Mouse (Mus musculus) intestine, embryonic 16.5 days (tissue): ENCODE data around the gene Spon1. TPM values are rescaled to one million over a fixed set of nuclear protein-coding genes. Genes with fewer than 3 reads are reported as not detected.

Experiments
- ATAC-seq: fragments of 200-750 bp; cut with Nextera tagmentation; 2 replicates; pipeline ENCODE4 v1.8.0; 2017; ENCODE audit warnings: moderate TSS enrichment, moderate library complexity
- H3K27ac ChIP-seq: fragments of 300-500 bp; sonication (generic); 2 replicates; pipeline ENCODE4 v1.5.1; 2014; ENCODE audit warnings: mild to moderate bottlenecking, low read length
- H3K27me3 ChIP-seq: fragments of 300-500 bp; sonication (generic); replicated peaks from 2 replicates; pipeline ENCODE4 v1.6.1; 2014; ENCODE audit warnings: low read length, control low read depth, mixed read lengths; ENCODE audit not compliant: control insufficient read depth, insufficient read depth
- H3K36me3 ChIP-seq: fragments of 300-500 bp; sonication (generic); 2 replicates; pipeline ENCODE4 v1.6.1; 2014; ENCODE audit warnings: low read length, control low read depth; ENCODE audit not compliant: control insufficient read depth, insufficient read depth
- H3K4me1 ChIP-seq: fragments of 300-500 bp; sonication (generic); 2 replicates; pipeline ENCODE4 v1.6.1; 2014; ENCODE audit warnings: low read length, control low read depth, mixed read lengths; ENCODE audit not compliant: control insufficient read depth, insufficient read depth
- H3K4me2 ChIP-seq: fragments of 300-500 bp; sonication (generic); 2 replicates; pipeline ENCODE4 v1.6.1; 2014; ENCODE audit warnings: low read depth, low read length, control low read depth
- H3K4me3 ChIP-seq: fragments of 300-500 bp; sonication (generic); 2 replicates; pipeline ENCODE4 v1.5.1; 2014; ENCODE audit warnings: mild to moderate bottlenecking, low read length
- H3K9ac ChIP-seq: fragments of 300-500 bp; sonication (generic); 2 replicates; pipeline ENCODE4 v1.6.1; 2014; ENCODE audit warnings: low read depth, low read length
- H3K9me3 ChIP-seq: fragments of 300-500 bp; sonication (generic); 2 replicates; pipeline ENCODE4 v1.6.1; 2016; ENCODE audit warnings: low read length, control low read depth; ENCODE audit not compliant: control insufficient read depth
- WGBS: fragments of 180-500 bp; shearing (Covaris S2); extraction: QIAGEN DNeasy Blood & Tissue Kit; methylation state at CpG from one replicate; pipeline ENCODE4 v1.1.7; 2014; 5-methylcytosine and 5-hydroxymethylcytosine counted together
- polyA plus RNA-seq: library from polyadenylated mRNA; unstranded; fragments of >200 nt; fragmentation: Nextera tagmentation; extraction: Ambion mirVana; gene quantifications from 2 replicates; pipeline ENCODE4 v1.2.1, GENCODE M21; 2015

Spon1 gene
- polyA plus RNA-seq, 1 experiment from 2014 or later = 8.9 TPM

GRCm38 (mm10) chr7:113903939-113904338 lies 138.1 kb downstream of the Spon1 start:
- no peak overlapping the region for H3K4me3 ChIP-seq
- H3K36me3 ChIP-seq = no peaks in the 10 kb centered on the region
- ATAC-seq = no peak
- H3K9ac ChIP-seq = no peak overlapping the region
- H3K27ac ChIP-seq = no peak overlapping the region
- no peaks in the 10 kb centered on the region for H3K27me3 ChIP-seq
- H3K9me3 ChIP-seq = no peaks in the 10 kb centered on the region
- 80% methylated on average over 5 of the region's 5 CpGs for WGBS
- no peaks in the 10 kb centered on the region for H3K4me1 ChIP-seq
- no peak overlapping the region for H3K4me2 ChIP-seq

- Histone ChIP-seq H3K36me3 (no peaks in the 10 kb centered on the region), H3K27me3 (no peaks in the 10 kb centered on the region), H3K9ac (no peak overlapping the region), H3K4me1 (peaks cover 4% of the 10 kb centered on the region; the same call in 1 of the 2 replicates), H3K4me2 (no peak overlapping the region), H3K27ac (no peak overlapping the region), H3K4me3 (no peak overlapping the region), H3K9me3 (no peaks in the 10 kb centered on the region)
- WGBS = 92% methylated on average over 7 of the region's 7 CpGs
- no peak for ATAC-seq
These were observed 138.6 kb downstream of the Spon1 start for GRCm38 (mm10) chr7:113904348-113904895.

- Histone ChIP-seq H3K4me1 (peaks cover 7% of the 10 kb centered on the region; the same call in 1 of the 2 replicates), H3K4me2 (no peak overlapping the region), H3K27ac (no peak overlapping the region), H3K9ac (no peak overlapping the region), H3K27me3 (no peaks in the 10 kb centered on the region), H3K36me3 (no peaks in the 10 kb centered on the region), H3K9me3 (no peaks in the 10 kb centered on the region), H3K4me3 (no peak overlapping the region)
- 29% methylated on average over 12 of the region's 12 CpGs for WGBS
- peak; percentile 74 for ATAC-seq
These were observed 143.5 kb downstream of the Spon1 start for GRCm38 (mm10) chr7:113909161-113909825.

- H3K27ac ChIP-seq = no peak overlapping the region
- H3K27me3 ChIP-seq = no peaks in the 10 kb centered on the region
- 65% methylated on average over 7 of the region's 7 CpGs for WGBS
- H3K9ac ChIP-seq = no peak overlapping the region
- H3K4me1 ChIP-seq = peaks cover 7% of the 10 kb centered on the region; the same call in 1 of the 2 replicates
- no peaks in the 10 kb centered on the region for H3K9me3 ChIP-seq
- ATAC-seq = peak; percentile 53; the same call in 1 of the 2 replicates
- no peaks in the 10 kb centered on the region for H3K36me3 ChIP-seq
- no peak overlapping the region for H3K4me3 ChIP-seq
- no peak overlapping the region for H3K4me2 ChIP-seq
These were observed 145.1 kb downstream of the Spon1 start for GRCm38 (mm10) chr7:113910856-113911255.

GRCm38 (mm10) chr7:113915936-113916335 lies 150.1 kb downstream of the Spon1 start:
- Histone ChIP-seq H3K9ac (no peak overlapping the region), H3K4me1 (no peaks in the 10 kb centered on the region), H3K4me3 (no peak overlapping the region), H3K9me3 (no peaks in the 10 kb centered on the region), H3K36me3 (no peaks in the 10 kb centered on the region), H3K4me2 (no peak overlapping the region), H3K27ac (no peak overlapping the region), H3K27me3 (no peaks in the 10 kb centered on the region)
- ATAC-seq = no peak
- WGBS = 63% methylated on average over 4 of the region's 4 CpGs

GRCm38 (mm10) chr7:113918916-113919315 lies 153.1 kb downstream of the Spon1 start:
- 85% methylated on average over 3 of the region's 3 CpGs for WGBS
- Histone ChIP-seq H3K9ac (no peak overlapping the region), H3K4me1 (no peaks in the 10 kb centered on the region), H3K36me3 (no peaks in the 10 kb centered on the region), H3K9me3 (no peaks in the 10 kb centered on the region), H3K4me3 (no peak overlapping the region), H3K27me3 (no peaks in the 10 kb centered on the region), H3K4me2 (no peak overlapping the region), H3K27ac (no peak overlapping the region)
- no peak for ATAC-seq

- Histone ChIP-seq H3K4me1 (no peaks in the 10 kb centered on the region), H3K4me2 (no peak overlapping the region), H3K36me3 (no peaks in the 10 kb centered on the region), H3K27me3 (no peaks in the 10 kb centered on the region), H3K9me3 (no peaks in the 10 kb centered on the region), H3K27ac (no peak overlapping the region), H3K9ac (no peak overlapping the region), H3K4me3 (no peak overlapping the region)
- ATAC-seq = no peak
- 80% methylated on average over 4 of the region's 4 CpGs for whole genome bisulfite sequencing
These were observed 153.7 kb downstream of the Spon1 start for GRCm38 (mm10) chr7:113919505-113919904.

- H3K4me1 ChIP-seq = no peaks in the 10 kb centered on the region
- H3K27ac ChIP-seq = no peak overlapping the region
- ATAC-seq = no peak
- 81% methylated on average over 2 of the region's 2 CpGs for WGBS
- no peak overlapping the region for H3K4me2 ChIP-seq
- no peaks in the 10 kb centered on the region for H3K9me3 ChIP-seq
- H3K36me3 ChIP-seq = no peaks in the 10 kb centered on the region
- H3K9ac ChIP-seq = no peak overlapping the region
- H3K27me3 ChIP-seq = no peaks in the 10 kb centered on the region
- H3K4me3 ChIP-seq = no peak overlapping the region
These were observed 154.3 kb downstream of the Spon1 start for GRCm38 (mm10) chr7:113920056-113920455.

GRCm38 (mm10) chr7:113924561-113924960 lies 158.8 kb downstream of the Spon1 start:
- H3K36me3 ChIP-seq = no peaks in the 10 kb centered on the region
- no peak for ATAC-seq
- H3K4me1 ChIP-seq = no peaks in the 10 kb centered on the region
- no peaks in the 10 kb centered on the region for H3K9me3 ChIP-seq
- WGBS = 88% methylated on average over 6 of the region's 6 CpGs
- H3K27me3 ChIP-seq = no peaks in the 10 kb centered on the region
- no peak overlapping the region for H3K27ac ChIP-seq
- H3K9ac ChIP-seq = no peak overlapping the region
- no peak overlapping the region for H3K4me3 ChIP-seq
- no peak overlapping the region for H3K4me2 ChIP-seq
